Mouse (Mus musculus) neural tube, embryonic 10.5 days (tissue): ENCODE results near the gene Otub2.
"Not testable (repeated sequence)": the region's sequence is repeated elsewhere in the genome, so short reads cannot be mapped to it uniquely, and the experiment has no call there.

Experiments used
- DNase-seq: peaks from one replicate; pipeline ENCODE4 v3.0.0-alpha.2; 2017; ENCODE audit warnings: low spot score; ENCODE audit errors: extremely low spot score

The Otub2 gene

DNA sequence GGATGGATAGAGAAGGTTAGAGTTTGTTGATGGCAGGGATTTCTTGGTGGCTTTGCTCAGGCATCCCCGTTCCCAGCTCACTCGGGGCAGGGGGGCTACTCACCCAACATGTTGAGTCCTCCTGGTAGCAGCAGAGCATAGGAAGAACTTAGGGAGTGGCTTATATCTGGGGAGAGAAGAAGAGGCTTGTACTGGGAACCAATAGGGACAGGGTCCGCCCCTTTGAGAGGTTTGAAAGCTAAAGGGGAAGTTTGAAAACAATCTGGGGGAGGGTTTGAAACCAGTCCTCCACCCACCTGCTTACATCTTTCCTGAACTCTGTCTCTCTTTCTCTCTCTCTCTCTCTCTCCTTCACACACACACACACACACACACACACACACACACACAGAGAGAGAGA is 55.0 kb downstream of the Otub2 start, which contains the start of gene Ifi27l2a:
TSS of gene Ifi27l2a (minus strand) at position 157 of the 400 bp plus-strand sequence.
- DNase-seq = no peak

DNA sequence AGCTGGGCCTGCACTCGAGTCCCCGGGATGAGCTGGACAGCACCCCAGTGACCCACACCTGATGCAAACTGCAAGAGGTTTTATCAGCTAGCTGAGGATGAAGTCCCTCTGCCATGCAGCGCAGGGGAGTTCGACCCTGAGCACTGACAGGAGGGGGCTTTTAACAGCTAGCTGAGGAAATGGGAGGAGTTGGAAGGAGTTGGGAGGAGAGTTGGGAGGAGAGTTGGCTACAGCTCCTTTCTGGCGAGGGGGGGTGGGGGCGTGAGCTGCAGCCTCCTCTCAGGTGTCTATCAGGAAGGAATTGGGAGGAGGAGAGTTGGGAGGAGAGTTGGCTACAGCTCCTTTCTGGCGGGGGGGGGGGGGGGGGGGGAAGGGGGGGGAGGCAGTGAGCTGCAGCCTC is 55.8 kb downstream of the Otub2 start:
- DNase-seq = not testable (repeated sequence)

DNA sequence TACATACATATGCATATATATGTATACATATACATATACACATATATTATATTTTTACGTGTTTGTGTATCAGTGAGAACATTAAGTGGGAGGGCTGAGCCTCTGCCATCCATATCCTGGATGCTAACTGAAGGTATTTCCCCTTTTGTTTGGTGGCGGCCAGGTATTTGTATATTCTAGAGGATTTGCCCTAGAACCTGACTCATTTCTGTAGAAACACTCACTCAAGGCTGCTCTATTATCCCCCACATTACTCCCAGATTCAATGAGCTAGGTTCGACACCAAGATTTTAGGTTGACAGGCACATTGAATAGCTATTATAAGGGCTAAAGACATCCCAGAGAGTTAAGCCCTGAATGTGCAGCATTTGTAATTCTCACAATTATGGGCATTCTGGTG is 56.6 kb downstream of the Otub2 start:
- DNase-seq = no peak

DNA sequence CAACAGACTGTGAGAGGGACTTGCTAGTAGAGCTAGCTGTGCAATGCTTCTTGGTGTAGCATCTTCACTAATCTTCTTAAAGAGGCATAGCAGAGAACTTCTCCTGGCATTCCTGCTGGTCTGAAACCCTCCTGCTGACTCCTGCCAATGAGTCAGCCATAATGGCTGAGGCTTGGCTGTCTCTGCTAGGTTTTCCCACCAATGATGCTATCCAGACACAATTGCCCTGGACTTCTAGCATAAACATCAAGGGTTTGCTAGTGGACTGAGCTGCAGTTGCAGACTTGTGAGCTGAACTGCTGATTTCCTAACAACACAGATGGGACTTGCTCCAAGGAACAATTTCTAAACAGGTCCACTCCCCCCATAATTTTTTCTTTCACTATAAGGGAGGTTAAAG is 64.9 kb downstream of the Otub2 start:
- DNase-seq = no peak
